Mouse (Mus musculus) right cerebral cortex, postnatal 14 days (tissue): ENCODE measurements at regions not wholly inside any gene's neighbourhood (a gene's known extent, or its start where the extent isn't known, plus 50 kb on each side); places are given as distances from the start of the nearest gene placed in this dataset.
A peak's percentile ranks its signal among the peaks of the same experiment; 100 is the strongest.

Experiments
- DNase-seq: peaks from one replicate; pipeline ENCODE4 v3.0.0; 2022

GRCm38 (mm10) chr8:11145251-11145650 lies 137.0 kb upstream of the Irs2 start:
- DNase-seq, result no peak

GRCm38 (mm10) chr8:11140566-11140965 lies 132.3 kb upstream of the Irs2 start:
- DNase-seq, result no peak

GRCm38 (mm10) chr8:11139294-11139693 lies 131.0 kb upstream of the Irs2 start:
- no peak for DNase-seq

- no peak for DNase-seq
Observed at GRCm38 (mm10) chr8:11138302-11139020, 130.2 kb upstream of the Irs2 start.

GRCm38 (mm10) chr8:11136566-11136965 lies 128.3 kb upstream of the Irs2 start:
- DNase-seq, result no peak

GRCm38 (mm10) chr8:11135135-11135534 lies 126.9 kb upstream of the Irs2 start:
- DNase-seq, result no peak

- no peak for DNase-seq
Observed at GRCm38 (mm10) chr8:11134562-11134961, 126.3 kb upstream of the Irs2 start.

- DNase-seq, result no peak
Observed at GRCm38 (mm10) chr8:11119030-11119634, 110.9 kb upstream of the Irs2 start.

GRCm38 (mm10) chr8:11116534-11116933 lies 108.3 kb upstream of the Irs2 start:
- no peak for DNase-seq

GRCm38 (mm10) chr8:11115210-11115609 lies 107.0 kb upstream of the Irs2 start:
- DNase-seq, result no peak

- peak; percentile 21 for DNase-seq
Observed at GRCm38 (mm10) chr8:11114531-11114930, 106.3 kb upstream of the Irs2 start.

GRCm38 (mm10) chr8:11112908-11113532 lies 104.8 kb upstream of the Irs2 start:
- no peak for DNase-seq

GRCm38 (mm10) chr8:11111987-11112386 lies 103.7 kb upstream of the Irs2 start:
- DNase-seq, result no peak

GRCm38 (mm10) chr8:11107435-11107834 lies 99.2 kb upstream of the Irs2 start:
- no peak for DNase-seq

- no peak for DNase-seq
Observed at GRCm38 (mm10) chr8:11107021-11107420, 98.8 kb upstream of the Irs2 start.

- no peak for DNase-seq
Observed at GRCm38 (mm10) chr8:11103745-11104607, 95.7 kb upstream of the Irs2 start.

GRCm38 (mm10) chr8:11100310-11100709 lies 92.1 kb upstream of the Irs2 start:
- DNase-seq, result no peak

- DNase-seq, result no peak
Observed at GRCm38 (mm10) chr8:11099591-11099855, 91.3 kb upstream of the Irs2 start.

- no peak for DNase-seq
Observed at GRCm38 (mm10) chr8:11098790-11099590, 90.7 kb upstream of the Irs2 start.

GRCm38 (mm10) chr8:11098228-11098778 lies 90.0 kb upstream of the Irs2 start:
- DNase-seq, result no peak

- DNase-seq, result no peak
Observed at GRCm38 (mm10) chr8:11097813-11098212, 89.6 kb upstream of the Irs2 start.

GRCm38 (mm10) chr8:11094516-11094915 lies 86.3 kb upstream of the Irs2 start:
- no peak for DNase-seq
